Mouse (Mus musculus) limb, embryonic 14.5 days (tissue): ENCODE data around the gene Wrnip1. TPM values are rescaled to one million over a fixed set of nuclear protein-coding genes. Genes with fewer than 3 reads are reported as not detected.

Experiments used
- ATAC-seq: fragments of 200-750 bp; cut with Nextera tagmentation; 2 replicates; pipeline ENCODE4 v1.8.0; 2017; ENCODE audit warnings: low read depth, moderate number of reproducible peaks, moderate TSS enrichment; ENCODE audit not compliant: low FRiP score
- DNase-seq: peaks from one replicate; pipeline ENCODE4 v3.0.0-alpha.2; 2015; ENCODE audit warnings: low spot score
- H3K27ac ChIP-seq: fragments of 300-500 bp; sonication (generic); replicated peaks from 2 replicates; pipeline ENCODE4 v1.5.1; 2014; ENCODE audit warnings: low read depth, mild to moderate bottlenecking, low read length, moderate library complexity, mixed read lengths
- H3K27me3 ChIP-seq: fragments of 300-500 bp; sonication (generic); 2 replicates; pipeline ENCODE4 v1.6.1; 2014; ENCODE audit warnings: low read length, mixed read lengths; ENCODE audit not compliant: control insufficient read depth, insufficient read depth
- H3K36me3 ChIP-seq: fragments of 300-500 bp; sonication (generic); 2 replicates; pipeline ENCODE4 v1.6.1; 2014; ENCODE audit warnings: mild to moderate bottlenecking, low read length, moderate library complexity, mixed read lengths; ENCODE audit not compliant: control insufficient read depth, insufficient read depth
- H3K4me1 ChIP-seq: fragments of 300-500 bp; sonication (generic); 2 replicates; pipeline ENCODE4 v1.6.1; 2014; ENCODE audit warnings: antibody characterized with exemption, low read length, mixed read lengths; ENCODE audit not compliant: control insufficient read depth, insufficient read depth
- H3K4me2 ChIP-seq: fragments of 300-500 bp; sonication (generic); replicated peaks from 2 replicates; pipeline ENCODE4 v1.6.1; 2014; ENCODE audit warnings: low read depth, mild to moderate bottlenecking, low read length, moderate library complexity; ENCODE audit not compliant: severe bottlenecking
- H3K4me3 ChIP-seq: fragments of 300-500 bp; sonication (generic); replicated peaks from 2 replicates; pipeline ENCODE4 v1.5.1; 2014; ENCODE audit warnings: low read length
- H3K9ac ChIP-seq: fragments of 300-500 bp; sonication (generic); 2 replicates; pipeline ENCODE4 v1.6.1; 2014; ENCODE audit warnings: mild to moderate bottlenecking, low read depth, low read length, moderate library complexity; ENCODE audit not compliant: severe bottlenecking
- H3K9me3 ChIP-seq: fragments of 300-500 bp; sonication (generic); 2 replicates; pipeline ENCODE4 v1.6.1; 2016; ENCODE audit warnings: low read length; ENCODE audit not compliant: control insufficient read depth
- POLR2A ChIP-seq: fragments of 200-500 bp; IDR thresholded peaks from 2 replicates; pipeline ENCODE4 v1.8.0; 2012; ENCODE audit warnings: inconsistent platforms, mild to moderate bottlenecking, moderate library complexity, borderline replicate concordance; ENCODE audit not compliant: insufficient read depth, insufficient read length; ENCODE audit errors: extremely low read depth
- WGBS: fragments of 180-500 bp; shearing (Covaris S2); extraction: QIAGEN DNeasy Blood & Tissue Kit; methylation state at CpG from one replicate; pipeline ENCODE4 v1.1.7; 2014; 5-methylcytosine and 5-hydroxymethylcytosine counted together
- polyA plus RNA-seq, 2 experiments: library from polyadenylated mRNA; depleted of rRNA in 1 of 2; stranded (reverse) in 1 of 2; unstranded in 1 of 2; fragments of >200 nt; fragmentation: Nextera tagmentation in 1 of 2; extraction: Ambion mirVana in 1 of 2; gene quantifications; 2 replicates each; pipeline versions ENCODE4 v1.2.1 to v1.2.3; 2012 to 2014

Wrnip1 gene
- polyA plus RNA-seq, 2 experiments, result 25.5 to 61.9 TPM

- no peak for TF ChIP-seq POLR2A
- no peak overlapping the region for H3K9ac ChIP-seq
- ATAC-seq (no peak), DNase-seq (no peak)
- no peak overlapping the region for H3K4me2 ChIP-seq
- no peaks in the 10 kb centered on the region for H3K4me1 ChIP-seq
- H3K27ac ChIP-seq, result no peak overlapping the region
- no peaks in the 10 kb centered on the region for H3K27me3 ChIP-seq
- H3K4me3 ChIP-seq, result no peak overlapping the region
- 98% methylated on average over 4 of the region's 4 CpGs for WGBS
- H3K36me3 ChIP-seq, result peaks cover 49% of the 10 kb centered on the region
- H3K9me3 ChIP-seq, result no peaks in the 10 kb centered on the region
Measured at GRCm38 (mm10) chr13:32821671-32822070, 19.8 kb downstream of the Wrnip1 start.

- ATAC-seq, result no peak
- Histone ChIP-seq H3K27ac (no peak overlapping the region), H3K27me3 (no peaks in the 10 kb centered on the region), H3K36me3 (peaks cover 38% of the 10 kb centered on the region), H3K4me2 (no peak overlapping the region), H3K9ac (no peak overlapping the region), H3K4me3 (no peak overlapping the region), H3K9me3 (no peaks in the 10 kb centered on the region), H3K4me1 (no peaks in the 10 kb centered on the region)
- 82% methylated on average over 6 of the region's 6 CpGs for WGBS
- no peak for TF ChIP-seq POLR2A
- no peak for DNase-seq
Measured at GRCm38 (mm10) chr13:32823126-32823525, 21.3 kb downstream of the Wrnip1 start.

GRCm38 (mm10) chr13:32824377-32825330 lies 22.8 kb downstream of the Wrnip1 start:
- no peaks in the 10 kb centered on the region for H3K9me3 ChIP-seq
- no peak overlapping the region for H3K27ac ChIP-seq
- 78% methylated on average over 6 of the region's 6 CpGs for WGBS
- no peaks in the 10 kb centered on the region for H3K27me3 ChIP-seq
- DNase-seq, result no peak
- no peaks in the 10 kb centered on the region for H3K4me1 ChIP-seq
- no peak overlapping the region for H3K4me2 ChIP-seq
- ATAC-seq, result no peak
- peaks cover 23% of the 10 kb centered on the region for H3K36me3 ChIP-seq
- no peak for TF ChIP-seq POLR2A
- no peak overlapping the region for H3K4me3 ChIP-seq
- H3K9ac ChIP-seq, result no peak overlapping the region

GRCm38 (mm10) chr13:32825546-32825945 lies 23.7 kb downstream of the Wrnip1 start:
- Histone ChIP-seq H3K9me3 (no peaks in the 10 kb centered on the region), H3K4me1 (no peaks in the 10 kb centered on the region), H3K9ac (no peak overlapping the region), H3K4me3 (no peak overlapping the region), H3K27me3 (no peaks in the 10 kb centered on the region), H3K27ac (no peak overlapping the region), H3K36me3 (peaks cover 15% of the 10 kb centered on the region), H3K4me2 (no peak overlapping the region)
- no peak for TF ChIP-seq POLR2A
- DNase-seq (no peak), ATAC-seq (no peak)
- WGBS, result 92% methylated on average over 8 of the region's 8 CpGs

GRCm38 (mm10) chr13:32827111-32827822 lies 25.4 kb downstream of the Wrnip1 start:
- TF ChIP-seq POLR2A, result no peak
- no peaks in the 10 kb centered on the region for H3K36me3 ChIP-seq
- ATAC-seq (no peak), DNase-seq (no peak)
- no peak overlapping the region for H3K4me3 ChIP-seq
- H3K4me1 ChIP-seq, result no peaks in the 10 kb centered on the region
- WGBS, result 80% methylated on average over 3 of the region's 3 CpGs
- no peak overlapping the region for H3K4me2 ChIP-seq
- H3K27ac ChIP-seq, result no peak overlapping the region
- H3K9ac ChIP-seq, result no peak overlapping the region
- no peaks in the 10 kb centered on the region for H3K9me3 ChIP-seq
- no peaks in the 10 kb centered on the region for H3K27me3 ChIP-seq
